Mouse (Mus musculus) erythroblast, adult 5-6 weeks (primary cell): ENCODE measurements around the gene Hyal5. TPM values are rescaled to one million over a fixed set of nuclear protein-coding genes. Genes with fewer than 3 reads are reported as not detected.

Experiments used
- ATAC-seq: replicated peaks from 2 replicates; pipeline ENCODE4 v1.8.0; 2016; ENCODE audit warnings: moderate number of reproducible peaks, mild to moderate bottlenecking, moderate TSS enrichment, inconsistent platforms; ENCODE audit not compliant: poor library complexity, low FRiP score, severe bottlenecking
- total RNA-seq, 2 experiments: library from RNA; stranded (forward) in 1 of 2; stranded (reverse) in 1 of 2; fragments of 150-400 nt in 1 of 2; fragments of 200-764, 138-1000 nt in 1 of 2; gene quantifications; 2 replicates each; pipeline versions ENCODE4 v1.2.3 to v1.2.4; 2015 to 2017; ENCODE audit warnings: low replicate concordance in 2 of 2

Gene Hyal5
- not detected in 2 replicates for total RNA-seq (2015; ENCODE audit: low replicate concordance)
- total RNA-seq (2017; ENCODE audit: low replicate concordance) = not detected in 2 replicates

GRCm38 (mm10) chr6:24857697-24858096 lies at the start of gene Hyal5:
Hyal5 (plus strand) TSS chr6:24857997.
- no peak for ATAC-seq

- no peak for ATAC-seq
Measured at GRCm38 (mm10) chr6:24822070-24822469, 35.7 kb upstream of the Hyal5 start.

- no peak for ATAC-seq
Measured at GRCm38 (mm10) chr6:24860320-24860719, 2.5 kb downstream of the Hyal5 start.

GRCm38 (mm10) chr6:24863649-24864048 lies 5.9 kb downstream of the Hyal5 start:
- no peak for ATAC-seq

GRCm38 (mm10) chr6:24894146-24894873 lies 36.5 kb downstream of the Hyal5 start:
- ATAC-seq = no peak

- ATAC-seq = no peak
Measured at GRCm38 (mm10) chr6:24894874-24895183, 37.0 kb downstream of the Hyal5 start.

GRCm38 (mm10) chr6:24905101-24905500 lies 47.3 kb downstream of the Hyal5 start:
- ATAC-seq = no peak

GRCm38 (mm10) chr6:24907824-24908223 lies 50.0 kb downstream of the Hyal5 start:
- ATAC-seq = no peak

- ATAC-seq = no peak
Measured at GRCm38 (mm10) chr6:24910016-24910727, 52.4 kb downstream of the Hyal5 start.

GRCm38 (mm10) chr6:24910728-24911105 lies 52.9 kb downstream of the Hyal5 start:
- ATAC-seq = no peak

- ATAC-seq = no peak
Measured at GRCm38 (mm10) chr6:24913591-24913990, 55.8 kb downstream of the Hyal5 start.

- no peak for ATAC-seq
Measured at GRCm38 (mm10) chr6:24925076-24925785, 67.4 kb downstream of the Hyal5 start.

Other genes with a start within 250 kb of the Hyal5 start
- gene Wasl, start 193.0 kb upstream of the Hyal5 start, total RNA-seq (2015; ENCODE audit: low replicate concordance) = 13.2 and 18.8 TPM in 2 replicates
- gene Wasl, start 193.0 kb upstream of the Hyal5 start, total RNA-seq (2017; ENCODE audit: low replicate concordance) = 13.1 and 17.4 TPM in 2 replicates
- not detected in 2 replicates for gene Hyal6, start 124.8 kb upstream of the Hyal5 start, total RNA-seq (2015; ENCODE audit: low replicate concordance)
- gene Hyal6, start 124.8 kb upstream of the Hyal5 start, total RNA-seq (2017; ENCODE audit: low replicate concordance) = not detected in 2 replicates
- gene Hyal4, start 109.7 kb upstream of the Hyal5 start, total RNA-seq (2015; ENCODE audit: low replicate concordance) = not detected in 2 replicates
- gene Hyal4, start 109.7 kb upstream of the Hyal5 start, total RNA-seq (2017; ENCODE audit: low replicate concordance) = not detected in 2 replicates
- not detected in 2 replicates for gene Spam1, start 66.8 kb upstream of the Hyal5 start, total RNA-seq (2015; ENCODE audit: low replicate concordance)
- not detected in 2 replicates for gene Spam1, start 66.8 kb upstream of the Hyal5 start, total RNA-seq (2017; ENCODE audit: low replicate concordance)
- gene Tmem229a, start 98.3 kb downstream of the Hyal5 start, total RNA-seq (2015; ENCODE audit: low replicate concordance) = not detected in 2 replicates
- under 0.01 and 0.14 TPM in 2 replicates for gene Tmem229a, start 98.3 kb downstream of the Hyal5 start, total RNA-seq (2017; ENCODE audit: low replicate concordance)